Mouse (Mus musculus) intestine, embryonic 16.5 days (tissue): ENCODE data around the gene Pip4k2c. TPM values are rescaled to one million over a fixed set of nuclear protein-coding genes. Genes with fewer than 3 reads are reported as not detected.

Experiments used
- ATAC-seq: fragments of 200-750 bp; cut with Nextera tagmentation; 2 replicates; pipeline ENCODE4 v1.8.0; 2017; ENCODE audit warnings: moderate TSS enrichment, moderate library complexity
- H3K27ac ChIP-seq: fragments of 300-500 bp; sonication (generic); 2 replicates; pipeline ENCODE4 v1.5.1; 2014; ENCODE audit warnings: mild to moderate bottlenecking, low read length
- H3K27me3 ChIP-seq: fragments of 300-500 bp; sonication (generic); replicated peaks from 2 replicates; pipeline ENCODE4 v1.6.1; 2014; ENCODE audit warnings: low read length, control low read depth, mixed read lengths; ENCODE audit not compliant: control insufficient read depth, insufficient read depth
- H3K36me3 ChIP-seq: fragments of 300-500 bp; sonication (generic); 2 replicates; pipeline ENCODE4 v1.6.1; 2014; ENCODE audit warnings: low read length, control low read depth; ENCODE audit not compliant: control insufficient read depth, insufficient read depth
- H3K4me1 ChIP-seq: fragments of 300-500 bp; sonication (generic); 2 replicates; pipeline ENCODE4 v1.6.1; 2014; ENCODE audit warnings: low read length, control low read depth, mixed read lengths; ENCODE audit not compliant: control insufficient read depth, insufficient read depth
- H3K4me2 ChIP-seq: fragments of 300-500 bp; sonication (generic); 2 replicates; pipeline ENCODE4 v1.6.1; 2014; ENCODE audit warnings: low read depth, low read length, control low read depth
- H3K4me3 ChIP-seq: fragments of 300-500 bp; sonication (generic); 2 replicates; pipeline ENCODE4 v1.5.1; 2014; ENCODE audit warnings: mild to moderate bottlenecking, low read length
- H3K9ac ChIP-seq: fragments of 300-500 bp; sonication (generic); 2 replicates; pipeline ENCODE4 v1.6.1; 2014; ENCODE audit warnings: low read depth, low read length
- H3K9me3 ChIP-seq: fragments of 300-500 bp; sonication (generic); 2 replicates; pipeline ENCODE4 v1.6.1; 2016; ENCODE audit warnings: low read length, control low read depth; ENCODE audit not compliant: control insufficient read depth
- WGBS: fragments of 180-500 bp; shearing (Covaris S2); extraction: QIAGEN DNeasy Blood & Tissue Kit; methylation state at CpG from one replicate; pipeline ENCODE4 v1.1.7; 2014; 5-methylcytosine and 5-hydroxymethylcytosine counted together
- polyA plus RNA-seq: library from polyadenylated mRNA; unstranded; fragments of >200 nt; fragmentation: Nextera tagmentation; extraction: Ambion mirVana; gene quantifications from 2 replicates; pipeline ENCODE4 v1.2.1, GENCODE M21; 2015

Gene Pip4k2c
- polyA plus RNA-seq, 1 experiment from 2014 or later, result 40.3 TPM

GRCm38 (mm10) chr10:127178286-127179027 lies 32.9 kb downstream of the Pip4k2c start:
- no peaks in the 10 kb centered on the region for H3K36me3 ChIP-seq
- no peak for ATAC-seq
- no peaks in the 10 kb centered on the region for H3K9me3 ChIP-seq
- WGBS, result 6% methylated on average over 41 of the region's 41 CpGs
- H3K27me3 ChIP-seq, result peaks cover 45% of the 10 kb centered on the region
- H3K4me3 ChIP-seq, result peak overlapping the region; percentile 45
- peaks cover 18% of the 10 kb centered on the region for H3K4me1 ChIP-seq
- H3K4me2 ChIP-seq, result peak overlapping the region; percentile 69
- 0 out of 2 replicates have a peak overlapping the region, but pooled peaks have one; percentile 37 for H3K9ac ChIP-seq
- H3K27ac ChIP-seq, result no peak overlapping the region

GRCm38 (mm10) chr10:127177719-127178118 lies 33.7 kb downstream of the Pip4k2c start:
- ATAC-seq, result peak; percentile 57
- 2% methylated on average over 23 of the region's 23 CpGs for WGBS

GRCm38 (mm10) chr10:127177235-127177634 lies 34.1 kb downstream of the Pip4k2c start:
- Histone ChIP-seq H3K9me3 (no peaks in the 10 kb centered on the region), H3K4me2 (no peak overlapping the region; the same call in 1 of the 2 replicates), H3K27ac (no peak overlapping the region), H3K36me3 (no peaks in the 10 kb centered on the region), H3K9ac (no peak overlapping the region), H3K4me1 (peaks cover 17% of the 10 kb centered on the region), H3K27me3 (peaks cover 45% of the 10 kb centered on the region), H3K4me3 (no peak overlapping the region)
- WGBS, result 25% methylated on average over 9 of the region's 9 CpGs
- no peak for ATAC-seq

More at GRCm38 (mm10) chr10:127177719-127178118, 33.7 kb downstream of the Pip4k2c start:
- peak overlapping the region; percentile 45 for H3K4me3 ChIP-seq
- H3K4me1 ChIP-seq, result peaks cover 17% of the 10 kb centered on the region
- peak overlapping the region; percentile 69 for H3K4me2 ChIP-seq
- H3K9ac ChIP-seq, result 0 out of 2 replicates have a peak overlapping the region, but pooled peaks have one; percentile 37
- no peak overlapping the region for H3K27ac ChIP-seq
- H3K9me3 ChIP-seq, result no peaks in the 10 kb centered on the region
- no peaks in the 10 kb centered on the region for H3K36me3 ChIP-seq
- peaks cover 45% of the 10 kb centered on the region for H3K27me3 ChIP-seq

- Histone ChIP-seq H3K27ac (no peak overlapping the region), H3K4me2 (no peak overlapping the region), H3K9ac (no peak overlapping the region), H3K36me3 (no peaks in the 10 kb centered on the region), H3K9me3 (no peaks in the 10 kb centered on the region), H3K27me3 (peaks cover 43% of the 10 kb centered on the region), H3K4me1 (peaks cover 17% of the 10 kb centered on the region), H3K4me3 (no peak overlapping the region)
- WGBS, result 9% methylated on average over 7 of the region's 7 CpGs
- ATAC-seq, result no peak
These were observed 34.6 kb downstream of the Pip4k2c start for GRCm38 (mm10) chr10:127176756-127177155.

GRCm38 (mm10) chr10:127176228-127176627 lies 35.2 kb downstream of the Pip4k2c start:
- no peaks in the 10 kb centered on the region for H3K36me3 ChIP-seq
- no peak for ATAC-seq
- H3K9me3 ChIP-seq, result no peaks in the 10 kb centered on the region
- H3K4me3 ChIP-seq, result no peak overlapping the region
- H3K4me1 ChIP-seq, result peaks cover 17% of the 10 kb centered on the region
- 47% methylated on average over 3 of the region's 3 CpGs for WGBS
- no peak overlapping the region for H3K4me2 ChIP-seq
- H3K9ac ChIP-seq, result no peak overlapping the region
- H3K27me3 ChIP-seq, result peaks cover 40% of the 10 kb centered on the region
- no peak overlapping the region for H3K27ac ChIP-seq

- WGBS, result 77% methylated on average over 7 of the region's 7 CpGs
- Histone ChIP-seq H3K9ac (no peak overlapping the region), H3K9me3 (no peaks in the 10 kb centered on the region), H3K4me3 (no peak overlapping the region), H3K4me2 (no peak overlapping the region), H3K4me1 (peaks cover 26% of the 10 kb centered on the region), H3K36me3 (no peaks in the 10 kb centered on the region), H3K27me3 (peaks cover 27% of the 10 kb centered on the region), H3K27ac (no peak overlapping the region)
- no peak for ATAC-seq
These were observed 37.2 kb downstream of the Pip4k2c start for GRCm38 (mm10) chr10:127174170-127174569.

GRCm38 (mm10) chr10:127173148-127174065 lies 38.0 kb downstream of the Pip4k2c start:
- Histone ChIP-seq H3K4me3 (no peak overlapping the region), H3K4me2 (no peak overlapping the region), H3K36me3 (no peaks in the 10 kb centered on the region), H3K27ac (no peak overlapping the region), H3K27me3 (peaks cover 20% of the 10 kb centered on the region), H3K9ac (no peak overlapping the region), H3K9me3 (no peaks in the 10 kb centered on the region), H3K4me1 (peaks cover 25% of the 10 kb centered on the region)
- WGBS, result 81% methylated on average over 16 of the region's 16 CpGs
- ATAC-seq, result no peak

- ATAC-seq, result no peak
- Histone ChIP-seq H3K4me2 (no peak overlapping the region), H3K27ac (no peak overlapping the region), H3K36me3 (no peaks in the 10 kb centered on the region; the same call in 1 of the 2 replicates), H3K4me3 (no peak overlapping the region), H3K27me3 (peaks cover 8% of the 10 kb centered on the region; the same call in 1 of the 2 replicates), H3K9me3 (no peaks in the 10 kb centered on the region), H3K4me1 (peaks cover 18% of the 10 kb centered on the region), H3K9ac (no peak overlapping the region)
- 88% methylated on average over 15 of the region's 15 CpGs for WGBS
These were observed 39.7 kb downstream of the Pip4k2c start for GRCm38 (mm10) chr10:127171631-127172200.

GRCm38 (mm10) chr10:127170837-127171272 lies 40.5 kb downstream of the Pip4k2c start:
- Histone ChIP-seq H3K36me3 (no peaks in the 10 kb centered on the region; the same call in 1 of the 2 replicates), H3K4me3 (peak overlapping the region; percentile 41), H3K4me1 (peaks cover 18% of the 10 kb centered on the region), H3K9me3 (no peaks in the 10 kb centered on the region), H3K9ac (peak overlapping the region; percentile 41), H3K27me3 (peaks cover 6% of the 10 kb centered on the region; the same call in 1 of the 2 replicates), H3K27ac (no peak overlapping the region), H3K4me2 (peak overlapping the region; percentile 67)
- 2% methylated on average over 29 of the region's 29 CpGs for WGBS
- peak; percentile 66 for ATAC-seq
